In the genomic region with DNA sequence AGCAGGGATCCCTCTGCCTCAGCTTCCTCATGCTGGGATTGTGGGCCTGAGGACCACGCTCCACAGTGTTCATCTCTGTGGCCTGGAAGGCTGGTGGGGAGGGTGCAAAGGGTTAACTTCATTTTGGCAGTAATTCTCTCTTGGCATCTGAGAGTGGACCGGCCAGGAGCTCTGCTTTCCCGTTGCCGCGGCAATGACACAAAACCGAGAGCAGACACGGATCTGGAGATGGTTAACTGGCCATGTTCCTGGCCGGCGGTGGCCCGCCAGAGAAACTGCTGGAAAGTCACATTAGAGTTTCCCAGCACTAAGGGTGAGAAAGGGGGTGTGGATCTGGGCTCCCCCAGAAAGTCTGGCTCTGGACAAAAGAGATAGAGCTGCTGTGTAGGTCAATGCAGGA, we compare ENCODE assay signal across 9 mouse cellular contexts.
DNase-seq lines count a peak whose midpoint lies in the region; ATAC-seq and TF ChIP-seq lines count a peak whose summit lies in the region.
"Had no signal": no experiment of that assay in that cellular context is flagged by ENCODE, and none has a peak within 500 bp of the region (broad histone marks: within the 10 kb centered on the region; RNA-seq: fewer than 3 reads in every experiment).

No protein-coding gene starts in this region.

- H3K9me3 ChIP-seq in lung, embryonic 16.5 days (ENCODE audit: control insufficient read depth, low read length) = no peaks in the 10 kb centered on the region
- no peaks in the 10 kb centered on the region for H3K9me3 ChIP-seq in lung, postnatal 0 days (ENCODE audit: low read length)
- H3K9me3 ChIP-seq in limb, embryonic 13.5 days = no peaks in the 10 kb centered on the region
- H3K9me3 ChIP-seq: liver, embryonic 13.5 days had no signal

- DNase-seq in adrenal gland, postnatal 10 days = peak; percentile 46
- no peak for DNase-seq in adrenal gland, adult 8-10 months
- DNase-seq in lung, postnatal 0 days (ENCODE audit: low spot score) = no peak
- DNase-seq in kidney, adult 18-20 months = peak; percentile 57
- no peak for DNase-seq in cerebellum, adult 11 months
- DNase-seq: liver, embryonic 13.5 days had no signal

- TF ChIP-seq CTCF in lung, postnatal 0 days (IDR thresholded peaks at IDR 0.05) = no peak

- H3K4me3 ChIP-seq in lung, embryonic 16.5 days (ENCODE audit: low read length) = no peak overlapping the region
- H3K4me3 ChIP-seq in lung, postnatal 0 days (ENCODE audit: low read depth, low read length) = no peak overlapping the region
- no peak overlapping the region for H3K4me3 ChIP-seq in limb, embryonic 13.5 days
- H3K4me3 ChIP-seq: liver, embryonic 13.5 days had no signal

- 0 out of 2 replicates have a peak, but pooled peaks have one; percentile 32 for ATAC-seq in lung, embryonic 16.5 days (ENCODE audit: low read depth)
- ATAC-seq in lung, postnatal 0 days = no peak
- ATAC-seq in limb, embryonic 13.5 days (ENCODE audit: low FRiP score, low read depth) = no peak
- no peak for ATAC-seq in erythroid progenitor cell, adult 5-6 weeks (replicated peaks; ENCODE audit: low FRiP score, poor library complexity, severe bottlenecking)

- H3K9ac ChIP-seq in lung, embryonic 16.5 days (ENCODE audit: low read length) = peak overlapping the region; percentile 9; the same call in 1 of the 2 replicates
- H3K9ac ChIP-seq in lung, postnatal 0 days (replicated peaks; ENCODE audit: low read depth) = no peak overlapping the region
- H3K9ac ChIP-seq in limb, embryonic 13.5 days = no peak overlapping the region
- H3K9ac ChIP-seq: liver, embryonic 13.5 days had no signal

- TF ChIP-seq EP300 in lung, postnatal 0 days (IDR thresholded peaks at IDR 0.05) = no peak

- peaks cover 17% of the 10 kb centered on the region for H3K4me1 ChIP-seq in lung, embryonic 16.5 days (replicated peaks; ENCODE audit: control insufficient read depth, insufficient read depth, low read length)
- H3K4me1 ChIP-seq in lung, postnatal 0 days (ENCODE audit: insufficient read depth, low read depth, low read length) = peaks cover 5% of the 10 kb centered on the region; the same call in 1 of the 2 replicates
- H3K4me1 ChIP-seq in limb, embryonic 13.5 days = peaks cover 61% of the 10 kb centered on the region

- peak overlapping the region; percentile 15; the same call in 1 of the 2 replicates for H3K4me2 ChIP-seq in lung, embryonic 16.5 days (ENCODE audit: low read depth, low read length)
- no peak overlapping the region for H3K4me2 ChIP-seq in lung, postnatal 0 days (replicated peaks; ENCODE audit: low read depth, low read length)
- H3K4me2 ChIP-seq in limb, embryonic 13.5 days (replicated peaks) = 0 out of 2 replicates have a peak overlapping the region, but pooled peaks have one; percentile 9
- H3K4me2 ChIP-seq: liver, embryonic 13.5 days had no signal

- 20% methylated on average over 10 of the region's 10 CpGs for WGBS in lung, embryonic 16.5 days
- WGBS in lung, postnatal 0 days = 28% methylated on average over 10 of the region's 10 CpGs
- 12% methylated on average over 10 of the region's 10 CpGs for WGBS in limb, embryonic 13.5 days

- H3K36me3 ChIP-seq in lung, embryonic 16.5 days (ENCODE audit: control insufficient read depth, insufficient read depth, low read length) = no peaks in the 10 kb centered on the region
- H3K36me3 ChIP-seq in lung, postnatal 0 days (ENCODE audit: insufficient read depth, low read length) = no peaks in the 10 kb centered on the region
- H3K36me3 ChIP-seq in limb, embryonic 13.5 days = no peaks in the 10 kb centered on the region
- H3K36me3 ChIP-seq: liver, embryonic 13.5 days had no signal

- H3K27me3 ChIP-seq in lung, embryonic 16.5 days (ENCODE audit: control insufficient read depth, insufficient read depth, low read depth, low read length) = no peaks in the 10 kb centered on the region
- H3K27me3 ChIP-seq in lung, postnatal 0 days (replicated peaks; ENCODE audit: insufficient read depth, low read length) = no peaks in the 10 kb centered on the region
- no peaks in the 10 kb centered on the region for H3K27me3 ChIP-seq in limb, embryonic 13.5 days

- H3K27ac ChIP-seq in lung, embryonic 16.5 days (ENCODE audit: low read length) = no peak overlapping the region
- no peak overlapping the region for H3K27ac ChIP-seq in lung, postnatal 0 days (ENCODE audit: low read length)
- peak overlapping the region; percentile 95 for H3K27ac ChIP-seq in limb, embryonic 13.5 days
- H3K27ac ChIP-seq: liver, embryonic 13.5 days had no signal

Comparison
In these comparisons a context has a peak if more than half of its experiments do, and no peak if none do; other contexts are left out.
1. DNase-seq: peak in adrenal gland, postnatal 10 days (single experiment) and kidney, adult 18-20 months (single experiment); none in adrenal gland, adult 8-10 months (single experiment), lung, postnatal 0 days (single experiment) and cerebellum, adult 11 months (single experiment).